Mouse (Mus musculus): ENCODE measurements around the gene Rsbn1l. TPM values are rescaled to one million over a fixed set of nuclear protein-coding genes. Genes with fewer than 3 reads are reported as not detected.

Gene Rsbn1l
- polyA plus RNA-seq, 1 experiment: 1.2 TPM

DNA sequence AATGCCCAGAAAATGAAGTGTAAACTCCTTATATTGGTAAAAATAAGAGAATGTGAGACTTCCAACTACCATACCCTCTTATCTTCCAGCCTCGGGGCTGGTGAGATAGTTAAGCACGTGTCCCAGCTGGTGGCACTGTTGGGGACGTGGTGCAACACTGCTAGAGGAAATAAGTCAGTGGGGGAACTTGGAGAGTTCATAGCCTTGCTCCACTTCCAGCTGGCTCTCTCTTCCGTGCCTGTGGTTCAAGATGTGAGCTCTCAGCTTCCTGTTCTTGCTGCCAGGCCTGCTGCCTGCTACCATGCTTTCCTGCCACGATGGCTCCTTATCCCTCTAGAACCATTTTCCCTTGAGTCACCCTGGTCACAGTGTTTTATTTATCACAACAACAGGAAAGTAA is 15.0 kb downstream of the Rsbn1l start:
- TF ChIP-seq TAL1 (IDR thresholded peaks at IDR 0.05; ENCODE audit: low read length) (no peak), GATA1 (IDR thresholded peaks at IDR 0.05; ENCODE audit: low read length) (peak; percentile 59; the same call in 1 of the 2 replicates)
- peaks cover 37% of the 10 kb centered on the region for H3K36me3 ChIP-seq (ENCODE audit: control insufficient read depth)
- H3K4me3 ChIP-seq (replicated peaks): peak overlapping the region; percentile 19
- H3K4me1 ChIP-seq (ENCODE audit: control insufficient read depth): peaks cover 73% of the 10 kb centered on the region
- no peaks in the 10 kb centered on the region for H3K27me3 ChIP-seq (ENCODE audit: control insufficient read depth)
- H3K9me3 ChIP-seq (ENCODE audit: control insufficient read depth, low read length): no peaks in the 10 kb centered on the region

DNA sequence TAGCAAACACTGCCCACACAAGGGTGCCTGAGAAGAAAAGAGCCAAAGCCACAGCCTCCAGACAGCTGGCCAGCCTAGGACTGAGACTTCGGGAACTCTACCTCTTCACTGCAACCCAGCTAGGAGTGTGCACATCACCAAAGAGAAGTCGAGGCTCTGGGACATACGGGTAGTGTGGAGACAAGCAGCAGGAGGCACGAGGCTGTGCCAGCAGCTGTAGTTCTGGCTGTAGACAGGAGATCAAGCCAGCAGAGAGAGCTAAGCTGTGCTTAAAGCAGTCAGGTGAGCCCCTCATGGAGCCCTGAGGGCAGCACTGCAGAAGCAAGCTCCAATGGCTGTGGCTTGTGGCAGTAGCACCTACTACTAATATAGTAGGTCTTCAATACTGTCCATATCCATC is 15.5 kb downstream of the Rsbn1l start:
- TF ChIP-seq GATA1 (IDR thresholded peaks at IDR 0.05; ENCODE audit: low read length) (no peak), TAL1 (IDR thresholded peaks at IDR 0.05; ENCODE audit: low read length) (no peak)
- H3K9me3 ChIP-seq (ENCODE audit: control insufficient read depth, low read length): no peaks in the 10 kb centered on the region
- no peaks in the 10 kb centered on the region for H3K27me3 ChIP-seq (ENCODE audit: control insufficient read depth)
- H3K4me3 ChIP-seq (replicated peaks): peak overlapping the region; percentile 2
- peaks cover 42% of the 10 kb centered on the region for H3K36me3 ChIP-seq (ENCODE audit: control insufficient read depth)
- peaks cover 75% of the 10 kb centered on the region for H3K4me1 ChIP-seq (ENCODE audit: control insufficient read depth)

GRCm38 (mm10) chr5:20940040-20940571 is 16.1 kb downstream of the Rsbn1l start:
- Histone ChIP-seq H3K36me3 (ENCODE audit: control insufficient read depth) (peaks cover 46% of the 10 kb centered on the region), H3K4me3 (replicated peaks) (no peak overlapping the region), H3K27me3 (ENCODE audit: control insufficient read depth) (no peaks in the 10 kb centered on the region), H3K9me3 (ENCODE audit: control insufficient read depth, low read length) (no peaks in the 10 kb centered on the region), H3K4me1 (ENCODE audit: control insufficient read depth) (peaks cover 75% of the 10 kb centered on the region)
- TF ChIP-seq TAL1 (IDR thresholded peaks at IDR 0.05; ENCODE audit: low read length) (no peak), GATA1 (IDR thresholded peaks at IDR 0.05; ENCODE audit: low read length) (no peak)

DNA sequence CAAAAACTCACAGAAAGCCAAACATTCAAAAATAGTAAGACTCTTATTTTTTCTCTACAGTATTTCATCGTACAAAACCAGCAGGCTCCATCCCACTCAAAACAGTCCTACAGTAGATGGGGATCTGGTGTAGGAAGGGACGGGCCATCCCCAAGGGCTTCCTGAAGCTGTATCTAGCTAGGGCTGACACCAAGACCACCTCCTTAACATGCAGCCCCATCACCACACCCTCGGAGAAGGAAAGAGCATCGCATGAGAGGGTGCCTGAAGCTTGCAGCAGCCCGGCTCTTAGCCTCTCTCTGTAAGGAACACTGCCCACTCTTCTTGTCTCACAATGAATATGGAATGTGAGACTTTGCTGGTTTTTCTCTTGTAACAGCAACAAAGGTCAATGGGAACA is 17.7 kb downstream of the Rsbn1l start:
- H3K36me3 ChIP-seq (ENCODE audit: control insufficient read depth): peaks cover 46% of the 10 kb centered on the region
- H3K27me3 ChIP-seq (ENCODE audit: control insufficient read depth): no peaks in the 10 kb centered on the region
- H3K9me3 ChIP-seq (ENCODE audit: control insufficient read depth, low read length): no peaks in the 10 kb centered on the region
- TF ChIP-seq TAL1 (IDR thresholded peaks at IDR 0.05; ENCODE audit: low read length) (no peak), GATA1 (IDR thresholded peaks at IDR 0.05; ENCODE audit: low read length) (no peak)
- H3K4me1 ChIP-seq (ENCODE audit: control insufficient read depth): peaks cover 73% of the 10 kb centered on the region
- no peak overlapping the region for H3K4me3 ChIP-seq (replicated peaks)

- TF ChIP-seq GATA1 (IDR thresholded peaks at IDR 0.05; ENCODE audit: low read length) (no peak), TAL1 (IDR thresholded peaks at IDR 0.05; ENCODE audit: low read length) (no peak)
- no peaks in the 10 kb centered on the region for H3K9me3 ChIP-seq (ENCODE audit: control insufficient read depth, low read length)
- H3K4me3 ChIP-seq (replicated peaks): no peak overlapping the region
- peaks cover 35% of the 10 kb centered on the region for H3K36me3 ChIP-seq (ENCODE audit: control insufficient read depth)
- H3K27me3 ChIP-seq (ENCODE audit: control insufficient read depth): no peaks in the 10 kb centered on the region
- H3K4me1 ChIP-seq (ENCODE audit: control insufficient read depth): peaks cover 69% of the 10 kb centered on the region
Observed at GRCm38 (mm10) chr5:20935934-20936333, 20.3 kb downstream of the Rsbn1l start.

DNA sequence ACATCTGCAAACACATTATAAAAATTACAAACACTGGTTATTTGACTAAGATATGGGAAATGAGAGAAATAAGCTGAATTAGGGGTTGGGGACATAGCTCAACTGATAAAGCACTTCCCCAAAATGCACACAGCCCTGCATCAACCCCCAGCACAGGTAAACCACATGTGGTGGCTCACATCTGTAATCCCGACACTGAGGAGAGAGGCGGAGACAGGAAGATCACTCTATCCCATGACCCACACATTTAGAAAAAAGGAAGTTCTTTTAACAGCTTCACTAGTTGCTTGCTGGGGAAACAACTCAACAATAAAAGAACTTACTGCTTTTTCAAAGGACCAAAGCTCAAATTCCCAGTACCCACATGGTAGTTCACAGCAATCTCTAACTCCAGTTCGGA is 23.6 kb downstream of the Rsbn1l start:
- TF ChIP-seq GATA1 (IDR thresholded peaks at IDR 0.05; ENCODE audit: low read length) (no peak), TAL1 (IDR thresholded peaks at IDR 0.05; ENCODE audit: low read length) (no peak)
- H3K4me1 ChIP-seq (ENCODE audit: control insufficient read depth): peaks cover 62% of the 10 kb centered on the region
- no peaks in the 10 kb centered on the region for H3K9me3 ChIP-seq (ENCODE audit: control insufficient read depth, low read length)
- no peak overlapping the region for H3K4me3 ChIP-seq (replicated peaks)
- H3K27me3 ChIP-seq (ENCODE audit: control insufficient read depth): no peaks in the 10 kb centered on the region
- H3K36me3 ChIP-seq (ENCODE audit: control insufficient read depth): peaks cover 14% of the 10 kb centered on the region

DNA sequence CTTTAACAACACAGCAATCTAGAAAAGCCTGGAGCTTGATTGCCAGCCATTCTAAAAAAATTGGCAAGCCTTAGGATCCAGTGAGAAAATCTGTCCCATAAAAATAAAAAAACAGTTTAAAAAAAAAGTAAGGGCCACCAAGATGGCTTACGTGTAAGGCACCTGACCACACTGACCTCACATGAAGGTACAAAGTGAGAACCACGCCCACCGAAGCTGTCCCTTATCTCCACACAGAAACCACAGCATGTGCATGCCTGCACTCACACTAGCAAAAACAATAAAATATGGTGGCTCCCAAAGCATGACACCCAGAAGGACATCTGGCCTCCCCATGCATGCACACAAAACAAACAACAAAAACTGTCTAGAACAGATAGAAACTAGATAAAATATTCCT is 24.9 kb downstream of the Rsbn1l start:
- Histone ChIP-seq H3K4me3 (replicated peaks) (no peak overlapping the region), H3K9me3 (ENCODE audit: control insufficient read depth, low read length) (no peaks in the 10 kb centered on the region), H3K4me1 (ENCODE audit: control insufficient read depth) (peaks cover 60% of the 10 kb centered on the region), H3K27me3 (ENCODE audit: control insufficient read depth) (no peaks in the 10 kb centered on the region), H3K36me3 (ENCODE audit: control insufficient read depth) (peaks cover 23% of the 10 kb centered on the region)
- TF ChIP-seq GATA1 (IDR thresholded peaks at IDR 0.05; ENCODE audit: low read length) (peak; percentile 50), TAL1 (IDR thresholded peaks at IDR 0.05; ENCODE audit: low read length) (0 out of 3 replicates have a peak, but pooled peaks have one; percentile 19)

GRCm38 (mm10) chr5:20930430-20930829 is 25.8 kb downstream of the Rsbn1l start:
- Histone ChIP-seq H3K36me3 (ENCODE audit: control insufficient read depth) (peaks cover 20% of the 10 kb centered on the region), H3K27me3 (ENCODE audit: control insufficient read depth) (no peaks in the 10 kb centered on the region), H3K4me3 (replicated peaks) (no peak overlapping the region), H3K9me3 (ENCODE audit: control insufficient read depth, low read length) (no peaks in the 10 kb centered on the region), H3K4me1 (ENCODE audit: control insufficient read depth) (peaks cover 51% of the 10 kb centered on the region)
- no peak for TF ChIP-seq TAL1 (IDR thresholded peaks at IDR 0.05; ENCODE audit: low read length)
- no peak for TF ChIP-seq GATA1 (IDR thresholded peaks at IDR 0.05; ENCODE audit: low read length)

GRCm38 (mm10) chr5:20929669-20930151 is 26.5 kb downstream of the Rsbn1l start:
- no peaks in the 10 kb centered on the region for H3K9me3 ChIP-seq (ENCODE audit: control insufficient read depth, low read length)
- no peak overlapping the region for H3K4me3 ChIP-seq (replicated peaks)
- peaks cover 45% of the 10 kb centered on the region for H3K4me1 ChIP-seq (ENCODE audit: control insufficient read depth)
- peaks cover 21% of the 10 kb centered on the region for H3K36me3 ChIP-seq (ENCODE audit: control insufficient read depth)
- TF ChIP-seq GATA1 (IDR thresholded peaks at IDR 0.05; ENCODE audit: low read length): no peak
- no peak for TF ChIP-seq TAL1 (IDR thresholded peaks at IDR 0.05; ENCODE audit: low read length)
- H3K27me3 ChIP-seq (ENCODE audit: control insufficient read depth): no peaks in the 10 kb centered on the region

- TF ChIP-seq TAL1 (IDR thresholded peaks at IDR 0.05; ENCODE audit: low read length) (no peak), GATA1 (IDR thresholded peaks at IDR 0.05; ENCODE audit: low read length) (no peak)
- Histone ChIP-seq H3K36me3 (ENCODE audit: control insufficient read depth) (peaks cover 47% of the 10 kb centered on the region), H3K4me3 (replicated peaks) (no peak overlapping the region), H3K4me1 (ENCODE audit: control insufficient read depth) (peaks cover 15% of the 10 kb centered on the region), H3K27me3 (ENCODE audit: control insufficient read depth) (no peaks in the 10 kb centered on the region), H3K9me3 (ENCODE audit: control insufficient read depth, low read length) (no peaks in the 10 kb centered on the region)
Observed at GRCm38 (mm10) chr5:20925451-20925850, 30.7 kb downstream of the Rsbn1l start.
